Comparison of ENCODE assay signal across 7 mouse cellular contexts in genomic region chr3:90072294-90072693, GRCm38 (mm10). TPM values are rescaled to one million over a fixed set of nuclear protein-coding genes. Genes with fewer than 3 reads are reported as not detected.
DNase-seq lines count a peak whose midpoint lies in the region; ATAC-seq and TF ChIP-seq lines count a peak whose summit lies in the region.

TSS of gene Tpm3 (plus strand) at chr3:90072649.

- H3K79me2 ChIP-seq in C2C12 (ENCODE audit: control insufficient read depth, insufficient read depth), result no peaks in the 10 kb centered on the region

- H3K4me2 ChIP-seq in forebrain, embryonic 13.5 days, result no peak within 1 kb of the TSS
- H3K4me2 ChIP-seq in hindbrain, embryonic 11.5 days (replicated peaks; ENCODE audit: low read depth, low read length), result no peak within 1 kb of the TSS
- no peak within 1 kb of the TSS for H3K4me2 ChIP-seq in liver, embryonic 13.5 days
- no peak within 1 kb of the TSS for H3K4me2 ChIP-seq in stomach, postnatal 0 days (replicated peaks; ENCODE audit: low read depth)

- H3ac ChIP-seq in C2C12 (ENCODE audit: control insufficient read depth, insufficient read length, low read depth), result no peak within 1 kb of the TSS

- no peaks in the 10 kb centered on the region for H3K36me3 ChIP-seq in C2C12 (ENCODE audit: control insufficient read depth, insufficient read depth)
- no peaks in the 10 kb centered on the region for H3K36me3 ChIP-seq in ES-E14 (ENCODE audit: control insufficient read depth, insufficient read depth, low read length, poor library complexity, severe bottlenecking)
- H3K36me3 ChIP-seq in forebrain, embryonic 13.5 days (ENCODE audit: poor library complexity, severe bottlenecking), result no peaks in the 10 kb centered on the region
- no peaks in the 10 kb centered on the region for H3K36me3 ChIP-seq in hindbrain, embryonic 11.5 days (ENCODE audit: control insufficient read depth, insufficient read depth, low read length)
- H3K36me3 ChIP-seq in liver, embryonic 13.5 days, result no peaks in the 10 kb centered on the region
- H3K36me3 ChIP-seq in stomach, postnatal 0 days (ENCODE audit: control insufficient read depth, insufficient read depth, low read length), result no peaks in the 10 kb centered on the region

- in situ Hi-C loops in ES-E14 (cut with MboI; ENCODE audit: low sequenced_read_pairs in 2 of 2, unreplicated experiment in 2 of 2), result no loop called here

- H3K27ac ChIP-seq in ES-E14 (ENCODE audit: insufficient read depth, low read depth, low read length, poor library complexity, severe bottlenecking), result no peak within 1 kb of the TSS
- H3K27ac ChIP-seq in forebrain, embryonic 13.5 days, result no peak within 1 kb of the TSS
- H3K27ac ChIP-seq in hindbrain, embryonic 11.5 days (ENCODE audit: low read depth, low read length), result no peak within 1 kb of the TSS
- H3K27ac ChIP-seq in liver, embryonic 13.5 days, result no peak within 1 kb of the TSS
- H3K27ac ChIP-seq in stomach, postnatal 0 days (replicated peaks), result no peak within 1 kb of the TSS

- H3K79me3 ChIP-seq in C2C12 (ENCODE audit: low read depth), result no peaks in the 10 kb centered on the region

- no peaks in the 10 kb centered on the region for H3K9me3 ChIP-seq in ES-E14 (ENCODE audit: control insufficient read depth, insufficient read depth, low read depth, low read length)
- H3K9me3 ChIP-seq in forebrain, embryonic 13.5 days (replicated peaks), result no peaks in the 10 kb centered on the region
- no peaks in the 10 kb centered on the region for H3K9me3 ChIP-seq in hindbrain, embryonic 11.5 days (ENCODE audit: control insufficient read depth, low read length)
- H3K9me3 ChIP-seq in liver, embryonic 13.5 days (replicated peaks), result no peaks in the 10 kb centered on the region
- no peaks in the 10 kb centered on the region for H3K9me3 ChIP-seq in stomach, postnatal 0 days (ENCODE audit: control insufficient read depth, low read length)

- no peak within 1 kb of the TSS for H3K9ac ChIP-seq in ES-E14 (ENCODE audit: insufficient read depth, low read depth, low read length, poor library complexity, severe bottlenecking)
- H3K9ac ChIP-seq in forebrain, embryonic 13.5 days, result no peak within 1 kb of the TSS
- H3K9ac ChIP-seq in hindbrain, embryonic 11.5 days (ENCODE audit: low read depth, low read length), result no peak within 1 kb of the TSS
- no peak within 1 kb of the TSS for H3K9ac ChIP-seq in liver, embryonic 13.5 days
- no peak within 1 kb of the TSS for H3K9ac ChIP-seq in stomach, postnatal 0 days (ENCODE audit: low read length)

- no peaks in the 10 kb centered on the region for H3K27me3 ChIP-seq in C2C12 (ENCODE audit: control insufficient read depth, insufficient read depth, insufficient read length)
- no peaks in the 10 kb centered on the region for H3K27me3 ChIP-seq in forebrain, embryonic 13.5 days
- no peaks in the 10 kb centered on the region for H3K27me3 ChIP-seq in hindbrain, embryonic 11.5 days (ENCODE audit: control insufficient read depth, insufficient read depth, low read length)
- 0 out of 2 replicates have a peak, but pooled peaks cover 3% of the 10 kb centered on the region for H3K27me3 ChIP-seq in liver, embryonic 13.5 days
- H3K27me3 ChIP-seq in stomach, postnatal 0 days (ENCODE audit: control insufficient read depth, insufficient read depth, low read length), result no peaks in the 10 kb centered on the region

- no peak for TF ChIP-seq EP300 in stomach, postnatal 0 days (optimal IDR thresholded peaks at IDR 0.05)

- H3K4me3 ChIP-seq in C2C12 (ENCODE audit: insufficient read depth, poor library complexity, severe bottlenecking) (no peak within 1 kb of the TSS), ES-E14 (ENCODE audit: insufficient read depth in 1 of 2, low read depth in 1 of 2, low read length in 2 of 2, poor library complexity in 1 of 2, severe bottlenecking in 1 of 2) (no peak within 1 kb of the TSS)
- H3K4me3 ChIP-seq in forebrain, embryonic 13.5 days, result no peak within 1 kb of the TSS
- H3K4me3 ChIP-seq in hindbrain, embryonic 11.5 days (ENCODE audit: low read depth, low read length), result no peak within 1 kb of the TSS
- no peak within 1 kb of the TSS for H3K4me3 ChIP-seq in liver, embryonic 13.5 days (replicated peaks)
- no peak within 1 kb of the TSS for H3K4me3 ChIP-seq in stomach, postnatal 0 days (ENCODE audit: low read depth, low read length)

- DNase-seq in ES-E14 (ENCODE audit: low read depth, low spot score), result no peak
- no peak for DNase-seq in hindbrain, embryonic 11.5 days (ENCODE audit: low spot score)
- no peak for DNase-seq in liver, embryonic 13.5 days
- DNase-seq in stomach, postnatal 0 days (ENCODE audit: low spot score), result no peak
- DNase-seq in right cerebral cortex, adult 2 months (ENCODE audit: low spot score in 2 of 2), result no peak

- no peak for ATAC-seq in forebrain, embryonic 13.5 days
- ATAC-seq in hindbrain, embryonic 11.5 days (ENCODE audit: low FRiP score), result no peak
- ATAC-seq in liver, embryonic 13.5 days (ENCODE audit: low read depth), result no peak
- no peak for ATAC-seq in stomach, postnatal 0 days (ENCODE audit: low FRiP score, low TSS enrichment)

- WGBS in forebrain, embryonic 13.5 days, result 78% methylated on average over 4 of the region's 4 CpGs
- 76% methylated on average over 4 of the region's 4 CpGs for WGBS in hindbrain, embryonic 11.5 days
- 31% methylated on average over 4 of the region's 4 CpGs for WGBS in liver, embryonic 13.5 days (ENCODE audit: insufficient replicate concordance)
- 57% methylated on average over 4 of the region's 4 CpGs for WGBS in stomach, postnatal 0 days

- H3K4me1 ChIP-seq in ES-E14 (ENCODE audit: control insufficient read depth in 2 of 2, insufficient read depth in 2 of 2, low read length in 2 of 2, poor library complexity in 1 of 2), result peaks cover 2 to 4% of the 10 kb centered on the region in 2 experiments; a peak in 1 of 4 replicates
- peaks cover 6% of the 10 kb centered on the region for H3K4me1 ChIP-seq in forebrain, embryonic 13.5 days
- no peaks in the 10 kb centered on the region for H3K4me1 ChIP-seq in hindbrain, embryonic 11.5 days (replicated peaks; ENCODE audit: control insufficient read depth, insufficient read depth, low read length)
- H3K4me1 ChIP-seq in liver, embryonic 13.5 days (replicated peaks), result peaks cover 6% of the 10 kb centered on the region; the same call in 1 of the 2 replicates
- H3K4me1 ChIP-seq in stomach, postnatal 0 days (replicated peaks; ENCODE audit: control insufficient read depth, insufficient read depth), result no peaks in the 10 kb centered on the region

- no peak for TF ChIP-seq CTCF in C2C12 (IDR thresholded peaks at IDR 0.05; ENCODE audit: control insufficient read depth, insufficient read depth, insufficient read length)
- no peak for TF ChIP-seq CTCF in stomach, postnatal 0 days (IDR thresholded peaks at IDR 0.05; ENCODE audit: low read depth)

TF ChIP-seq in C2C12, 6 proteins besides CTCF, POLR2A, EP300 and RAD21:
- TF ChIP-seq FOSL1 (IDR thresholded peaks at IDR 0.05; ENCODE audit: insufficient read depth, low read length, poor library complexity, severe bottlenecking) (no peak), MYOD1 (IDR thresholded peaks at IDR 0.05; ENCODE audit: control insufficient read depth, insufficient read length, low read depth) (no peak), USF1 (IDR thresholded peaks at IDR 0.05; ENCODE audit: low read depth) (no peak), MYOG (IDR thresholded peaks at IDR 0.05; ENCODE audit: control insufficient read depth, extremely low read depth, insufficient read length) (no peak), CEBPB (IDR thresholded peaks at IDR 0.05; ENCODE audit: low read depth) (no peak), MAX (IDR thresholded peaks at IDR 0.05) (no peak)
TF ChIP-seq in C2C12: peak in this region for 0.

TF ChIP-seq in ES-E14, 5 proteins besides CTCF, POLR2A, EP300 and RAD21:
- TF ChIP-seq ZNF384 (IDR thresholded peaks at IDR 0.05; ENCODE audit: low read depth, low read length) (peak; percentile 44; the same call in 1 of the 2 replicates), CHD2 (IDR thresholded peaks at IDR 0.05; ENCODE audit: low read depth, low read length) (no peak)

RNA-seq across cellular contexts. Expression of gene Tpm3, which starts in this region (rescaled TPM):
- polyA plus RNA-seq in C2C12 (2012; fragmentation: generic; extraction: Trizol), result 341 TPM
- 241 and 287 TPM in 2 replicates for total RNA-seq in ES-E14 (2012; rRNA removed)
- polyA plus RNA-seq in forebrain, embryonic 13.5 days (2015; fragmentation: Nextera tagmentation; extraction: Ambion mirVana), result 449 and 474 TPM in 2 replicates
- 558 and 580 TPM in 2 replicates for polyA plus RNA-seq in hindbrain, embryonic 11.5 days (2014; fragmentation: Nextera tagmentation; extraction: Ambion mirVana)
- 246 and 283 TPM in 2 replicates for polyA plus RNA-seq in liver, embryonic 13.5 days (2015; fragmentation: Nextera tagmentation; extraction: Ambion mirVana)
- 327 TPM in 2 replicates for polyA plus RNA-seq in stomach, postnatal 0 days (2015; fragmentation: Nextera tagmentation; extraction: Ambion mirVana)
